Mouse (Mus musculus): ENCODE measurements around the gene Cd151.

Cd151 gene

DNA sequence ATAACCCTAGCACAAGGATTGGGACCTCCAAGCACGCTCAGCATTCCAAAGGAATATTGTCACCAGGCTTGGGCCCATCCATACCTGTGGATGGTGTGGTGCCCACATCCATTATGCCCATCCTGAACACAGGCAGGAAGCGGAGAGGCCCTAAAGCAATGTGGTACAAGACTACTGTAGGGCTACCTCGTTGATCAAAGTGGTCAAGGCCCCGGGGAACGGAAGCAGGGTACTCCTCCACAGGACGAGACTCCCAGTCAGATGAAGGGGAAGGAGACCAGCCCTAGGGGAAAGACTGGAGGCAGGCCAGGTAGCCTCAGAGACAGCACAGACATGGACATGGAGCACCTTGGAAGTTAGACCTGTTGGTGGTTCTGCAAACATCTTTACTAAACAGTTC is 5.6 kb downstream of the Cd151 start:
- DNase-seq (ENCODE audit: low spot score in 2 of 2), result no peak

DNA sequence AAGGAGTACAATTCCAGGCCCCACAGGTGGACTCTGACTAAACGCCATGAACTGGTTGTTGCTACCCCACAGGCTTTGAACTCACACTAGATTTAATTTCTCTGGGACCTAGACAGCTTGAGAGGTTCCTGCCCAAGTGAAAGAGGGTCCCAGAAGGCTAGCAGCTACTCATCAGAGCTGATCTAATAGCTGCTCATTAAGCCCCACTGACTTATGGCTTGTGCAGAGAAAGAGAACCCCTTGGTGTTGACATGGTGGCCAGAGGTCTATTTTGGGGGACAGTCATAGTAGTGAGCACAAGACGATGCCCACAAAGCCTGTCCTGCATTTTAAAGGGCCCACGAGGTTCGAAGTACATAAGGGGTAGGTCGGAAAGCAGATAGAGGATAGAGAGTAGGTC is 7.0 kb downstream of the Cd151 start:
- DNase-seq (ENCODE audit: low spot score in 2 of 2), result no peak

DNA sequence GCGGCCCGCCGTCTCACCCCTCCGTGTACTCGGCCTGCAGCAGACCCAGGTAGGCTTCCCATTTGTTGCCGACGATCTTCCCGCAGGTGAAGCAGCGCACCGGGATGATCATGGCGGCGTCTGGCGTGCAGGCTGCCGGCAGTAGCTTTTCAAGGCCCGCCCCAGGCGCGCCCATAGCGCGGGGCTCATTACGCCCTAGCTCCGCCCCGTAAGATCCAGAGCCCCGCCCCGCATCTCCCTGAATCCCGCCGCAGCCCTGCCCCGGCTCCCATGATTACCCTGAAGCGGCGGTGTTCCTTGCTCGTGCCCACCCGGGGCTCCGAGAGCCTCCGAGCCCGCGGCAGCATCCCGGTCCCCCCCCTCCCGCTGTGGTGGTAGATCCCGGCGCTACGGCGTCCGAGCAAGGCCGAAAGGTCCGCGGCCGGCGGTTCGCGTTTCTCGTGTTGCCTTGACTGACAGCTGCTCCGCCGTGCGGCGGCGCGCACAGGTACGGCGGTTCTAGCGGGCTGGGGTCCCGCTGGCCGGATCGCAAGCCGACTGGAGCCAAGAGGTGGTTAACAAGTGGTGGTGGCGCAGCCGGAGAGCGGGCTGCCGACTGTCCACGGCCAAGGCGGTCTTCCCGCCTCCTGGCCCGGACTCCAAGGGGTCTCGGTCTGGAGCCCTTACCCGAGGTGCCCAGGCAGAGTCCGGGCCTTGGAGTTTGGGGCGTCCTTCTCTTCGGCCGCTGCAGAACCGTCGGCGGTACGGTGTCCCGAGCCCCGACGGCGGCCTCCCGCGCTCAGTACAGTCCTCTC is 8.0 kb downstream of the Cd151 start, which contains the start of the genes Polr2l and Tspan4:
Gene Polr2l, minus strand, starts transcription at position 122 of the 794 bp plus-strand sequence.
Gene Tspan4, plus strand, starts transcription at position 230 of the 794 bp plus-strand sequence.
- DNase-seq (ENCODE audit: low spot score in 2 of 2), result peak; percentile 89 to 91

DNA sequence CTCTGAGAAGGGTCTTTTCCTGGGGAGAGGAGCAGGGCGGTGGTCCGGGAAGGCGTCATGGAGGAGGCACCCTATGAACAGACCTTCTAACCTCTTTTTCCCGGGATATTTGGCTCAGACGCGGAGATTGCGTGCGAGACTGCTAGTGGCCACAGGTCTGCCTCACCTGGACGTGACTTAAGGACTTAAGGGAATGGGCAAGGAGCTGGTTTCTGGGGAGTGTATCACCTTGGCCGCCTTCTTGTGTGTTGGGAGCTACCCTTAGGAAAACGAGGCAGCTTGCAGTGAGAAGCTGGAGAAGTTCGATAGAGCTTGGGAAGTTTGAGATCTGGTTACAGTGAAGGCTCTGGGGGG is 8.6 kb downstream of the Cd151 start:
- peak in 1 of 2 experiments; percentile 40 for DNase-seq (ENCODE audit: low spot score in 2 of 2)

DNA sequence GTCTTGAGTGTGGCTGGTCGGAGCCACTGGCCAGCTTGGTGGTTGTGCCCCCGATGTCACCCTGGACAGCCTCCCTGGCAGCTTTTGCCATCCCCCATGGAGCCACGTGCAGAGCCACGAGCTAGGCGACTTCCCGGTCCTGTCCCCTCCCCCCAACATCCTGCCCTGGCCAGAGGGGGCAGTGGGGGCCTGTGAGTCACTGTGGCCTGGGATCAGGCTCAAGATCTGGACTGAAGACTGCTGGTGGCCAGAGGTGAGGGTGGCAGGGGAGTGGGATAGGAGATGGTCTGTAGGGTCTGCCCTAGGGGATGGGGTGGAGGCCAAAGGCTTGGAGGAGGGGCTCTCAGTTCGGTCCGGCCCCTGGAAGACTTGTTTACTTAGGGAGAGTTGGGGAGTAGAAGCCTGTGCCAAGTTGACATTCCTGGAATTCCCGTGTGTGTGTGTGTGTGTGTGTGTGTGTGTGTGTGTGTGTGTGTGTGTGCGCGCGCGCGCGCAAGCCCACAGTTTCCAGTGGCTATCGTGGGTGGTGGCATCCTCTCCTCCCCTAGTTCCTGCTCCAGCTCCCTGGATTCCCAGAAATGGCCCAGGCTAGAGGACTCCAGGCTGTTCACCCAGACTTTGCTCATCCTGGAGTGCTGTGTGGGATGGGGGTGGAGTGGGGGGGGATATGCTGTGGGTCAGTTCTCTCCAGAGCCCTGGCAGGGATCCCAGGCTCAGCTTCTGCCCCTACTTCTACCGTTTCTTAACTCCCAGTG is 9.2 kb downstream of the Cd151 start:
- DNase-seq (ENCODE audit: low spot score in 2 of 2), result peak; percentile 69 to 76

DNA sequence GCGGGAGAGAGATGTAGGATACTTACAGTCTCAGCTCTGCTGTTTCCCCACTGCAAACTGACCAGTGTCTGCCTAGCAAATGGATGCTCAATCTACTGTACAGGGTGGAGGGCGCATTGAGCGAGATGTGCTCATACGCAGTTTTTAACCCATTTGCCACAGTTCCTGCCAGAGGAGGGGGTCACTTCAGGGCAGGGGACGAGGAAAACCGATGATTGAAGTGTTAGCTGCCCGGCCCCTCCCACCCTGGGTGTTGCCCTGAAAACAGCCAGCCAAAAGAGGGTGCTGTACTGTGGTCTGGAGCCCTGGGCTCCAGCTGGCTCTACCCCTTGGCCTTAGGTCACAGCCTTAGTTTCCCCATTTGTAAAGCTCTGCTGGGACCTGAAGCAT is 9.8 kb downstream of the Cd151 start:
- no peak for DNase-seq (ENCODE audit: low spot score in 2 of 2)

DNA sequence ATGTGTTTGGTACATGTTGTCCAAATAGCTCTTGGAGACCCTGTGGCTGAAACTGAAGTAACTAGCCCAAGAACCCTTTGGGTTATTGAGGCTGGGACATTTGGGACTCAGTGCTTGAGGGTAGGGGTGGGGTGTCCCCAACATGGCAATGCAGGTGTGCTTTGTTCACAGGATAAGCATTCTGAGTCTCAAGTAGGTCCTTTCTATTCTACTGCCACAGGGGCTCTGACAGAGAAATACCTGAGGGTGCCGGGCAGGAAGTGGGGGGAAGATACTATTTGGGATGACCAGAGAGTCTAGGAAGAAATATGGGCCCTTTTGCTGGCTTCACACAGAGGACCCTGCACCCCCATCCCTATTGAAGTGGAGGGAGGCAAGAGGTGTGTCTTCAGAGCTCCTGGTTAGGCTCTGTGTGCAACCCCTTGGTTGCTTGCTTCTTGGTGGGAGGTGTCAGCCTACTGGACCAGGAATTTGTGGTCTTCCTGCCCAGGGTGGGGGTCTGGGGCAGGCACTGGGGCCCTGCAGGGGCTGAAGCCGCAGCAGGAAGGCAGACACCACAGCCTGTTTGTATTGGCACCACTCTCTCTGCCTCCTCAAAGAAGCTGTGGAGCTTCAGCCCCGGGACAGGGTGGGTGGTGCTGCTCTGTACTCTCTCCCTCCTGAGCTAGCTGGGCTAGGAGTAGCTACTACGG is 10.5 kb downstream of the Cd151 start:
- no peak for DNase-seq (ENCODE audit: low spot score in 2 of 2)

DNA sequence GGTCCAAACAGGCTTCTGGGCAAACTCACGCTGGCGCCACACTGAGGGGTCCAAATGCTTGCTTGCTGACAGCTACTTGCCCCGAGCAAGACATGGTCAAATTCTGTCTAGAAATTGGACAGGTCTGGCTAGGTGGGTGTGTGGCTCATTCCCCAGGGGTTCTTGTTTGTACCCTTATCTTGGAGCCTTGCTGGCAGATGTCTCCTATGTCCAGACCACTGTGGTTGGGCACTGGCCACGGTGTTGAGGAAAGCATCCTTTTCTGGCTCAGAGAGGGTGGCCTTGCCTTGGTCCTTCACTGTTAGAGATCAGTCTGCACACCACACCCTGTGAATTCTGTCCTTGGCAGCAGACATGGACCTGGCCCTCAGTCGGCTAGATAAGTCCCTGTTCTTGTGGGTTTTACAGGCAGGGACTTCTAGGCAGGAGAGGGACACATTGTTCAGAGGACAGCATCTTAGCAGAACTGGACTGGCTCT is 11.1 kb downstream of the Cd151 start:
- no peak for DNase-seq (ENCODE audit: low spot score in 2 of 2)

DNA sequence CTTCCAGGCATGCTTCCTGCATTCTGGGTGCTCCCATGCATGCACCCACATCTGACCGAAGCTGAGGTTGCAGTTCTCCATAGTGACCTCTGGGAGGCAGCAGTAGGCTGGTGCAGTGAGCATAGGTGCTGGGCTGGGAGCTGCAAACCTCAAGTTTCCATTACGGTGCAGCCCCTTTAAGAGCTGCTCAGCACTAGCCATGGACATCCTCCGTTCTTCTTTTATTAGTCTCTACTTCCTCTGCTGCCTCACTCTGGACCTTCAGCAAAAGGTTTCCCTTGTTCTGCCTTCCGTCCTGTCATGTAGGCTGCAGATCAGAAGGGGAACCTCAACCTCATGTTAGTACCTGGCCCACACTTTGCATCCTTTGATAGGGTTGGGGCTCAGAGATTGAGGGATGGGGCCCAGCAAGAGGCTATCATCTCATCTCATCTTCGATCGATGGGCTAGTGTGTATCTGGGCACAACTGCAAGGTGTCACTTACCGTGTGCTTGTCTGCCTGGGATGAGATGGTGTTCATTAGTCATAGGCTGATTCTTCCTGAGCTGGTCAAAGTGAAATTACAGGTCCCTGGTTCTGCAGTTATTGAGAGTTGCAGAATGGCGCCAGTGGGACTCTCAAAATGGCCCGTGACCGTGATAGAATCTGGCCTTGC is 13.8 kb downstream of the Cd151 start:
- DNase-seq (ENCODE audit: low spot score in 2 of 2), result peak; percentile 76 to 86

DNA sequence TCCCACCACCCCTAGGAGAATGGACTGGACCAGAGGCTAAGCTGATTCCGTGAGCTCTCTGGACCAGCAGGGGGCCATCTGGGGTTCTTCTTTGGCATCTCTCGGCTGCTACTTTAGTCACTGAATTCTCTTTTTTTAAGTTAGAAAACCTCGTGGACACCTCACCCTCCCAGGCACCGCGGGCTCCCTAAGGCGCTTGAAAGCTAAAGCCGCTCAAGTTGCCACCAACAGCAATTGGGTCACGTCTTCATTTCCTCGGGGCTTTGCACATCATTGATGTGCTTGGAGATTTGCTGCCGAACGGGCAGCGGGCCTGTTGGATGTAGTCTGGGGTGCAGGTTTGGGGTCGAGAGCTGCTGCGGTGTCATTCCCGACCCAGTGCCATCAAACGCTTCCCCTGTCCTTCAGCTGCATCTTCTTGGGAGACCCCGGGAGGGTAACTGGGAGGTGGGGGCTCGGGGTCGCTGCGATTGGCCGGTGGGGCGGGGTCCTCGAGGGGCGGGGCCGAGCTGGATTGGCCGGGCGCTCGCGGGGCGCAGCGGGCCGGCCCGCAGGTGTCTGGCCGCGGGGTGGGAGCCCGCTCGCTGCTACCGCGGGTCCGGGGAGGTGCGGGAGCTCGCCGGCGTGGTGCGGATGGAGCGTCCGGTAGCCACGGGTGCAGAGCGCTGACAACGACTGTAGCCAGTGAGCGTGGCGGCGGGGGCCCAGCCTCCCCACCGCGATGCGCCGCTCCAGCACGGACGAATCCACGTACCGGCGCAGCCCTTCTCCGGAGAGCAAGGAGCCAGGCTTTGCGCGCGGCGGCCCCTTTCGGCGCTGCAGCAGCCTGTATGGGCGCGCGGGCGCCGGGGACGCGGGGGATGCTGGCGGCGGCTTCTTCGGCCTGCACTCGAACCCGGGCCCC is 14.6 kb downstream of the Cd151 start:
- peak; percentile 75 for DNase-seq (ENCODE audit: low spot score in 2 of 2)

DNA sequence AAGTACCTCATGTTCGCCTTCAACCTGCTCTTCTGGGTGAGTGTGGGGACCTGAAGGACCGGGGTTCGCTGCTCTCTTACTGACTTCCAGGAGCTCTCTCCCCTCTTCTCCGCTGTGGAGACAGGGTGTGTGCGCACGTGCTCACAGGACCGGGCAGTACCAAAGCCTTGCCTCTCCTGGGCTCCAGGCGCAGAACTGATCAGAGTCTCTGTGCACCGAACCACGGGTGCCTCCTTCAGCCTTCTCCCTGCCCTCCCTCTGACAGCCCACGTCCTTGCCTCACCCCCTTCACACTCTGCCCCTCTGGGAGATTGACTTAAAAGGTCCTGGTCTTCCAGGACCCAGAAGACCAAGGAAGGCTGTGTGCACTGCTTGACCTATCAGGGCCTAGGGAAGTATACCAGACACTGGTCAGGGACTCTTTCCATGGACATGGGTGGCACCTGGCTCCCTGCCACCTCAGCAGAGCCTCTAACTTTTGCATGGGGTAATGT is 15.4 kb downstream of the Cd151 start:
- no peak for DNase-seq (ENCODE audit: low spot score in 2 of 2)

DNA sequence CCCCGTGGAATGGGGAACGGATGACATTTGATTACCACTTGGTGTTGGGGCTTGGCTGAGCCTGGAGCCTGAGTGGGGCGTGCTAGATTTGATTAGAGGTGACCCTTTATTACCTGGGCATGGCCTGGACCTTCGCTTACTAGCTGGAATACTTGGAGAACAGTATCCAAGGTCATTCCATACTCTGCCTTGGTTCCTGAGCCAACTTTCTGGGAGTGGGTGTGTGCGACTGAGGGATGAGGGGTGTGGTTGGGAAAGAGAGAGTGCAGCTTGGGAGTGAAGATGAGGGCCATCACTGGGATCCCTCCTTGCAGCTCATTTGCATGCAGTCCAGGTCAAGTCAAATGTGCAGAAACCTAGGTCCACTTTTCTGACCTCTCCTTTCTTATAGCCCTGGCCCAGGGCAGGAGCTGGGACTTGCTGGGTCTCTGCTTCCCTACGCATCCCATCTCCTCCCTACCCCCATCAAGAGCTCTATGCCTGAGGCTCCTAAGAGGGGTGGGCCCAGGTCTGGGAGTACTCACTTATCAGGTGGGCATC is 16.0 kb downstream of the Cd151 start:
- DNase-seq (ENCODE audit: low spot score in 2 of 2), result no peak

DNA sequence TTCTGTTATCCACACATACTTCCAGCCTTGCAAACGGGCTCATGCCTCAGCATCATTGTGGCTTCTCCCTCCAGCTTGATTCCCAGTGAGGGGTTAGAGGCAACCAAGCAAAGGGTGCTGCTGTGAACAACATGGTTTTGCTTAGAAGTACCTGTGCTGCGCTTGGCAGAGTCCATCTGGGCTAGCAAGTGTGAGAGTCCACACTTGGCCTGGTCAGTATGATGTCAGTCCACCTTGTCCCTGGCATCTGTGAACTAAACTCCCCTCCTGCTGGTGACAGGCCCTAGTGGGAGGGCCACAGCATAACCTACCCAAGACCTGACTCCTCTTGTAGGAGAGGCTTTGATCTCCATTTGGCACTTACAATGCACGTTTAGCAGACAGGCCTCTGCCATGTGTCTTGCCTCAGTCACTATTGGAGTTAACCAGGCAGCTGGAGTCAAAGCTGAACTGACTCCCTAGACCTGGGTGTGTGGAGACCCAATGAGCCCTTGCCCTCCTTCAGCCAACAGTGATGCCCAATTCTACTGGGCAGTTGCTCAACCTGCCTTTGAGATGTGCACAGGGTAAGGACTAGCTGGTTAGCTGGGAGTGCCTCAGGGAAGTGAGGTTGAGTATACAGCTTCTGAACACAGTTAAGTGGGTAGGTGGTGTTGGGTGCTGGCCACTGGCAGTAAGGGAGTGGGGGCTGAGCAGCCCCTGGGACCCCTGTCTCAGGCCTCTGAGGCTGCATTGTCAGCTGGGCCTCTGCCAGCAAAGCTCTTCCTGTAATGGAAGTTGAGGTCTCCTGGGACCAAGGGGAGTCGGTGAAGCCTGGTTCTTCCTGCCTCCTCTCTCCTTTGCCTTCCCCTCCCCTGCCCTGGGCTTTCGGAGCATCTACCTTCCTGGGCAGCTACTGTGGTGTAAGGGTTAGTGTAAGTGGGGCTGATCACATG is 17.3 kb downstream of the Cd151 start:
- DNase-seq (ENCODE audit: low spot score in 2 of 2), result no peak

DNA sequence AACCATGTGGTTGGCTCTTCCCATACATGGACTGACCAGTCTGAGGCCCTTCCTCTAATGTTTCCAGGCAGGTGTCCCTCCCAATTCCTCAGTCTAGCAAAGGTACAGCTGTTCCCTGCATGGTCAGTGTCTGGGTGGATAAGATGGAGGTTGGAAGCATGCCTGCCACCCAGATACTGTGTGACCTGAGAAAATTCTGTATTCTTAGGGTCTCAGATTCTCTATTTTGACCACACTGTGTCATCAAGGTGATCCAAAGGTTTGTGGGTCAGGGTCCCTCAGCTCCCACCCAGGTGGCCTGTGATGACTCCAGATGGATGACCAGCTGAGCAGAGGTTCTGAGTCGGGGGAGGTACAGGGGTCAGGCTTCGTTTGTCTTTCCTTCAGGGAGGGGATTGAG is 18.0 kb downstream of the Cd151 start:
- no peak for DNase-seq (ENCODE audit: low spot score in 2 of 2)

DNA sequence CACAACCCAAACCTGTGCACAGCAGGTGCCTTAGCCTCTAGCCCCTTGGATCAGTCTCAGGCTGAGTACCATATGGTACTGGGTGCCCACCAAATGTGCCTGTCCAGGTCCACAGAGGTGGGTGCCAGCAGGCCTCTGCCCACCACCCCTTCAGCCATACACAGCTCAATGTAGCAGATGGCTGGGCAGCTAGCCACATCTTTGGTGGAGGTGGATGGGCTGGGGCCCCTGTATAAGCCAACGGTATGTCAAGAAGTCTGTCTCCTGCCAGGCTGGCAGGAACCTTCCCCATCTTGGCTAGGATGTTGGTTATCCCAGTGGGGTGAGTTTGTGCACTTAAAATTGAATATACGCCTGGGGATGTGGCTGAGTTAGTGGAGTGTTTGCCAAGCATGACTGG is 18.4 kb downstream of the Cd151 start:
- DNase-seq (ENCODE audit: low spot score in 2 of 2), result peak in 1 of 2 experiments; percentile 42

DNA sequence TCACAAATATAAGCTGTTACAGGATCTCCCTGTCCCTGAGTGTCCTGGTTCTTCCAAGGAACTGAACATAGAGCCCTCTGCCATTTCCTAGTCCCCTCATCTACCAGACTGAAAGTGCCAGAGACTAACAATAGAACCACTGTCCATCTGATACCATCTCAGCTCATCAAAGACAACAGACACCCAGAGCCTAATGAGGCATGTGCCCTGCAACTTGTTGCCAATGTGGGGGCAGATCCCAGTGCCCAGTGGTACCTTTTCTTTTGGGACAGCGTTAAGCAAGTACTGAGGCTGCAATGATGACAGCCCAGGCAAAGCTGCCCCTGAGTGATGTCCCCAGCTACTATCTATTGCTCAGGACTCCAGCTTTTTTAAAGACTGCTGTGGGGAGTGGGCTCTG is 19.0 kb downstream of the Cd151 start:
- no peak for DNase-seq (ENCODE audit: low spot score in 2 of 2)

DNA sequence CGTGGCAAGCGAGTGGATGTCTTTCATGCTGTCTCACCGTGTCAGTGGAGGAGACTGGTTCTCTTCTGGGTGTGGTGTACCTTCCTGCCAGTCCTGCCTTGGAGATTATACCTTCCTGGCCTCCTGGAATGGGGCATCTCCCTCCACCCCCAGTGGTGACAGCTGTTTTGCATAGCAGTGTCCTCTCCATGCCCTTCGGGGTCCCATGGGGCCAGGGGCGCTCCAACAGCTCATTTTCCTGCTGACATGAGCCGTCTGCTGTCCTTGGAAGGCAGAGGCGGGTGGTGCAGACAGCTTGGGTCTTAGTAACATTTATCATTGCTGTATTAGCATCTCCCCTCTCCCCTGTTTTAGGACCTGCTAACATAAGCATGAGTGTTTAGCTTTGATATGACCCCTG is 19.9 kb downstream of the Cd151 start:
- no peak for DNase-seq (ENCODE audit: low spot score in 2 of 2)

DNA sequence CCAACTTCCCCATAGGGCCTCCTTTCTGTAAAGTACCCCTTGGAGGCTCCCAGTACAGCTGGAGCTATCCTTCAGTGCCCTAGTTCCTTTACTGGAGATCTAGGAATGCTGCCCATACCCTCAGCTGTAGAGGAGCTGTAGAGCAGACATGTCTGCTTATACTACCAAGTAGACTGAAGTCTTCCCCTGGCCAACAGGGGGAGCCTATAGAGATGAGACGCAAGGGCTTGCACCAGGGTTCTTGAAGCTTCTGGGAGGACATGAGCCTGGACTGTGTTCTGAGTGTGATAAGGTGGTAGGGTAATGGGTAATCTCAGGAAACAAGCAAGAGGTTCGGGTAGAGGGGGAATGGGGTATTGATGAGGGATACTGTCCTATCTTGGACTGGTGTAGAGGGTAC is 24.0 kb downstream of the Cd151 start:
- no peak for DNase-seq (ENCODE audit: low spot score in 2 of 2)

DNA sequence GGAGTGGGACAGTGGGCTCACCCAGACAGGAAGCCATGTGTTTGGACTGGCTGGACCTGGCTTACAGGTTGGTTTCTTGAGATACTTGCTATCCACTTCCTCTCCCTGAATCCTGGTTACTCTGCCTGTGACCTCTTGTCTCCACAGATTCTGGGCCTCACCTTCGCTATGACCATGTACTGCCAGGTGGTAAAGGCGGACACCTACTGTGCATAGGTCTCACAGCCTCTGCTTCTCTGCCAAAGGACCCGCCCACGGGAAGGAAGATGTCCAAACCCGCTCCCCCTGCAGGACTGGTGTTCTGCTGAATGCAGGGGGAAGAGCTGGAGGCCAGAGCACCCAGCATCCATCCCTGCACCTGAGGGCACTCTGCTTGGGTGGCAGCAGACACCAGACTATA is 25.5 kb downstream of the Cd151 start:
- no peak for DNase-seq (ENCODE audit: low spot score in 2 of 2)
